Mouse (Mus musculus): ENCODE measurements around the gene Tmx2. TPM values are rescaled to one million over a fixed set of nuclear protein-coding genes. Genes with fewer than 3 reads are reported as not detected.

Gene Tmx2
- polyA plus RNA-seq, 1 experiment from 2014 or later = 226 TPM

DNA sequence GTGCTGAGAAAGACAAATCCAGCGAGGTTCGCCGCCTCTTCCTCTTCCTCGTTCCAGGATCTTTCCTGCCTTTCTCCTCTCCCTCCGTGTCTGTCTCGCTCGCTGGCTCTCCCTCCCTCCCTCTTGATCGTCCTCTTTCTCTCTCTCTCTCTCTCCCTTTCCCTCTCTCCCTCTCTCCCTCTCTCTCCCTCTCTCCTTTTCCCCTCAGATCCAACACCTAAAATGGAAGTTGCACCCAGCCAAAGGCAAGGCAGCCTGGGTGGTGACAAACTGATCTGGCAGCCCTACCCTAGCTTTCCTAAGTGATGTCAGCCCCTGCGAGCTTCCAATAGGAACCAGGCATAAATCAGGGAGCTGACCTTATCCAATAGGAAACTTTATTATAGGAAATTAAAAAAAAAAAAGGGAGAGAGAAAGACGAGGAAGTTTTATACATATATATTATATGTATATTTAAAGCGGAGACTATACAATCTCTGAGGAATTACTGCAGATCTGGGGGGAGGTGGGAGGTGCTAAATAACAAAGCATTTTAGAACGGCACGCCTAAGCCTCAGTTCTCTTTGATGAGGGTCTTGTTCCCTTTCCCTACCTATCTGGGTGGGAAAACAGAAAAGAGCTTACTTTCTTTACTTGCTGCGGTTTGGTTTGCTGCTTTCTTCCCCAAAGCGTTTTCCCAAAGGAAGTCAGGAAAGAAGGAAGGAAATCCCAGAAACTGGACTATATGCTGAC is 28.3 kb downstream of the Tmx2 start, which contains the start of gene Ctnnd1:
Gene Ctnnd1 (minus strand): TSS at position 302 of the 732 bp plus-strand sequence.
- peak; percentile 97 for ATAC-seq
- WGBS = under 1% methylated on average over 15 of the region's 15 CpGs
- Histone ChIP-seq H3K4me1 (replicated peaks) (peaks cover 36% of the 10 kb centered on the region), H3K9ac (replicated peaks) (peak within 1 kb of the TSS; percentile 73), H3K27me3 (no peaks in the 10 kb centered on the region), H3K9me3 (no peaks in the 10 kb centered on the region), H3K27ac (peak within 1 kb of the TSS; percentile 86), H3K4me2 (replicated peaks) (peak within 1 kb of the TSS; percentile 83), H3K36me3 (no peaks in the 10 kb centered on the region), H3K4me3 (replicated peaks) (peak within 1 kb of the TSS; percentile 57)

- ATAC-seq = no peak
- under 1% methylated on average over 10 of the region's 10 CpGs for WGBS
- H3K9me3 ChIP-seq = no peaks in the 10 kb centered on the region
- peaks cover 36% of the 10 kb centered on the region for H3K4me1 ChIP-seq (replicated peaks)
- 0 out of 2 replicates have a peak overlapping the region, but pooled peaks have one; percentile 51 for H3K27ac ChIP-seq
- H3K4me2 ChIP-seq (replicated peaks) = peak overlapping the region; percentile 83
- peak overlapping the region; percentile 73 for H3K9ac ChIP-seq (replicated peaks)
- H3K36me3 ChIP-seq = no peaks in the 10 kb centered on the region
- peak overlapping the region; percentile 57 for H3K4me3 ChIP-seq (replicated peaks)
- H3K27me3 ChIP-seq = no peaks in the 10 kb centered on the region
Measured at GRCm38 (mm10) chr2:84649674-84650073, 29.3 kb downstream of the Tmx2 start.

DNA sequence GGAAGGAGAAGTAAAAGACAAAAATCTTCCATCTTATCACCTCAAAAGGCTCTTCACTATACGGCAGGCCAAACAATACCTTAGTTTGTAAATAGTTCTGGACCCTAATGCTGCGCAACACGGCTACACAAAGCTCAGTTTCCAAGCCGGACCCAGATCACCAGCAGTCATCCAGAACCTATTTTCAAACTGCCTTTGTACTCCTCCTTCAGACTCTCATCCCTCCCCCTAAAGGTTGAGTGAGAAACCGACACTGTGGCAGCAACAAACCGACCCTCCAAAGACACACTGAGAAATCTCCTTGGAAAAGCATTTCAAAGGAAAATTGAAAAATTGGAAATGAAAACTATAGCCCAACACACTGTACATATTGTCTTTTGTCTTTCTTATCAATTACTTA is 30.6 kb downstream of the Tmx2 start:
- no peaks in the 10 kb centered on the region for H3K36me3 ChIP-seq
- peak overlapping the region; percentile 57 for H3K4me3 ChIP-seq (replicated peaks)
- H3K27ac ChIP-seq = peak overlapping the region; percentile 53; the same call in 1 of the 2 replicates
- H3K4me2 ChIP-seq (replicated peaks) = peak overlapping the region; percentile 83
- 29% methylated on average over 6 of the region's 6 CpGs for WGBS
- ATAC-seq = peak; percentile 21; the same call in 1 of the 2 replicates
- H3K27me3 ChIP-seq = no peaks in the 10 kb centered on the region
- no peaks in the 10 kb centered on the region for H3K9me3 ChIP-seq
- peaks cover 36% of the 10 kb centered on the region for H3K4me1 ChIP-seq (replicated peaks)
- H3K9ac ChIP-seq (replicated peaks) = peak overlapping the region; percentile 72

- no peak for ATAC-seq
- 0 out of 2 replicates have a peak overlapping the region, but pooled peaks have one; percentile 30 for H3K27ac ChIP-seq
- peaks cover 36% of the 10 kb centered on the region for H3K4me1 ChIP-seq (replicated peaks)
- H3K27me3 ChIP-seq = no peaks in the 10 kb centered on the region
- 95% methylated on average over 6 of the region's 6 CpGs for WGBS
- peak overlapping the region; percentile 83 for H3K4me2 ChIP-seq (replicated peaks)
- 0 out of 2 replicates have a peak, but pooled peaks cover 2% of the 10 kb centered on the region for H3K36me3 ChIP-seq
- H3K4me3 ChIP-seq (replicated peaks) = peak overlapping the region; percentile 57
- no peak overlapping the region for H3K9ac ChIP-seq (replicated peaks)
- H3K9me3 ChIP-seq = no peaks in the 10 kb centered on the region
Measured at GRCm38 (mm10) chr2:84647051-84647568, 31.8 kb downstream of the Tmx2 start.

DNA sequence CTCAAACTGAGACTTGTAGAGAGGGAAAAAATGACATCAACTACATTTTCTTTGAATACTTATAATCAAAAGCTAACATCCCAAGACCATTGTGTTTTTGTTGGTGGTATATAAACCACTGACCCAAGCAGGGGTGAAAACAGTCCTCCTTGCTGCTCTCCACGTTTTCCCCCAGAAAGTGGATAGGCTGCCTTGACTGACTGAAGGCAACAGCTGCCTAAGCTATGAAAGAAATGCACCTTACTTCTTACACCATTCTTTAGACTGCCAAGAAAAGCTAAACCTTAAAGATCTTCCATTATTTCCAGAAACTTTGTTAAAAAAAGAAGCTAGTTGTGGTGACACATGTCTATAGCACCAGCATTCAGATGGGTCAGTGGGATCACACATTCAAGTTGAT is 32.8 kb downstream of the Tmx2 start:
- no peak overlapping the region for H3K4me2 ChIP-seq (replicated peaks)
- WGBS = 90% methylated on average over 1 of the region's 1 CpGs
- no peak overlapping the region for H3K27ac ChIP-seq
- 0 out of 2 replicates have a peak, but pooled peaks cover 4% of the 10 kb centered on the region for H3K36me3 ChIP-seq
- H3K27me3 ChIP-seq = no peaks in the 10 kb centered on the region
- no peak overlapping the region for H3K9ac ChIP-seq (replicated peaks)
- H3K9me3 ChIP-seq = no peaks in the 10 kb centered on the region
- ATAC-seq = no peak
- H3K4me3 ChIP-seq (replicated peaks) = no peak overlapping the region
- peaks cover 32% of the 10 kb centered on the region for H3K4me1 ChIP-seq (replicated peaks)

DNA sequence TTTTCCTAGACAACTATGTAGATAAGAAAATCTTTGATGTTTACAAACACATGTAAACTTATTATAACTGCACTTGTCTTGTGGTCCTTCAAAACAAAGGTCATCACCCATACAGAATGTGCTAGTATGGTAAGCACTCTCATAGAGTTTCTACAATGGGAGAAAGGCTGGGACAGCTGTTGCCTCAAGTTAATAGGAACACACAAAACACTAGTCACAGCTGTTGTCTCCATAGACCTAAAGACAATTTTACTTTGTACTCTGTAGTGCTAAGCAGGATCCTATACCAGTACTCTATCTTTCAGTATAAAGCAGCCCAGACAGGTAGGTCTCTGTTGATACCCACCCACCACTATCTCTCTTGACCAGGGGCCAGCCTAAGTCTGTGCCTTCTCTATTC is 38.1 kb downstream of the Tmx2 start:
- H3K4me1 ChIP-seq (replicated peaks) = peaks cover 39% of the 10 kb centered on the region
- no peak for ATAC-seq
- no peaks in the 10 kb centered on the region for H3K9me3 ChIP-seq
- no peak overlapping the region for H3K4me2 ChIP-seq (replicated peaks)
- no peak overlapping the region for H3K27ac ChIP-seq
- no peak overlapping the region for H3K4me3 ChIP-seq (replicated peaks)
- H3K9ac ChIP-seq (replicated peaks) = no peak overlapping the region
- H3K27me3 ChIP-seq = no peaks in the 10 kb centered on the region
- H3K36me3 ChIP-seq = 0 out of 2 replicates have a peak, but pooled peaks cover 4% of the 10 kb centered on the region

DNA sequence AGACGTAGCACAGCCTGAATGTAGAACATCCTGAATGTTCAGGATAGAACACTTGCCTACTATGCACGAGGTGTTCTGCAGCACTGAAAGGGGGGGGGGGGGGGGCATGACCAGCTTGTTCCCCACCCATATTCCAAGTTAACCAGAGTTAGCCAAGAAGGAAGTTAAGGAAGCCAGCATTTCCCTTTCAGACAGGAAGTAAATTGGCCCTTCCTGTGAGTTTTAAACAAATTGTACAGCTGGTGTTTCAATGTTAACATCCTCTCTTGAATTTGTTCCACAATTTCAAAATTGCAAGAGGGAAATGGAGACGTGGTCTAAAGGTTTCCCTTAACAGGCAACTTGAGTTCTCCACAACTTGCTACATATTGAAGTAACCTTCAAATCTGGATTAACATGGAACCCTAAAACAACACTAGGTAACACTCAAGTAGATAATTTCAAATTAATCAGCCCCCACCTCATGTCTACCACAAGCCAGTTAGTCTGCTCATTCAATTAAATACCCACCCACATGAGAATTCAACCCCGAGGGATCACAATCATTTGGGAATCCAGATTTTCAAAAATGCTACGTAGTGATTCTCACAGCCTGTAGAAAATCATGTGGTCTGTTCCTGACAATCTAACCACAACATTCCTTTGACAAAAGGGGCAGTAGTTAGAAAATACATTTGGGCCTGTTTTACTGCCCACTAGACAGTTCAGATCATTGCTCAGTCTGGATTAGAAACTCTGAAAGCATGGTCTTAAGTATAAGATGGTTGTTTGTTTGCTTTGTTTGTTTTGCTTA is 40.3 kb downstream of the Tmx2 start:
- H3K27me3 ChIP-seq = no peaks in the 10 kb centered on the region
- 0 out of 2 replicates have a peak, but pooled peaks cover 4% of the 10 kb centered on the region for H3K36me3 ChIP-seq
- no peak overlapping the region for H3K4me2 ChIP-seq (replicated peaks)
- H3K27ac ChIP-seq = peak overlapping the region; percentile 51; the same call in 1 of the 2 replicates
- no peaks in the 10 kb centered on the region for H3K9me3 ChIP-seq
- no peak for ATAC-seq
- peaks cover 61% of the 10 kb centered on the region for H3K4me1 ChIP-seq (replicated peaks)
- H3K9ac ChIP-seq (replicated peaks) = 0 out of 2 replicates have a peak overlapping the region, but pooled peaks have one; percentile 10
- H3K4me3 ChIP-seq (replicated peaks) = no peak overlapping the region
- WGBS = 80% methylated on average over 5 of the region's 5 CpGs

GRCm38 (mm10) chr2:84637452-84638165 is 41.3 kb downstream of the Tmx2 start:
- Histone ChIP-seq H3K4me1 (replicated peaks) (peaks cover 70% of the 10 kb centered on the region), H3K36me3 (0 out of 2 replicates have a peak, but pooled peaks cover 4% of the 10 kb centered on the region), H3K27ac (peak overlapping the region; percentile 51; the same call in 1 of the 2 replicates), H3K4me2 (replicated peaks) (0 out of 2 replicates have a peak overlapping the region, but pooled peaks have one; percentile 19), H3K9me3 (no peaks in the 10 kb centered on the region), H3K9ac (replicated peaks) (no peak overlapping the region), H3K4me3 (replicated peaks) (no peak overlapping the region), H3K27me3 (no peaks in the 10 kb centered on the region)
- 35% methylated on average over 7 of the region's 7 CpGs for WGBS
- ATAC-seq = no peak

DNA sequence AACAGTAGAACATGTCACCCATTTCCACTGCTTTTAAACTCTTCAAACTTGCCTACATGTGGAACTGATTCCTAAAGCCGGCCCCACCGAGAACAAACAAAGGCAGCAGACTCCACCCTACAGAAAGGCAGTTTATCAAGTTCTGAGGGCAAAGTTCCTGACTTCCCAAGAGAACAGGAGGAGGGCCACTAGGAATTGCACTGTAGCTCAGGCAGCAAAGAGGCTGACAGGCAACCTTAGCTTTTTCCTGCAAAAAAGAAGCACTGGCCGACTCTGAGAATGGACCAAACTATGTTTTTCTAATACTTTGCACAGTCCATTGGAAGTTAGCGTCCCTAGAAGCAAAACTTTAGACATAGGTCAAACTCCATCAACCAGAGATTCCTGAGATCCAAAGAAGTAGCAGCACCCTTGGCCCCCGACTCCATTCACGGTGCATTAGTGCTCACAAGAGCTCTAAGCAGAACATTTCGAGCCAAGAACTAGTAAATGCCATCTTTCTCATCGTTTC is 42.7 kb downstream of the Tmx2 start:
- H3K4me3 ChIP-seq (replicated peaks) = no peak overlapping the region
- peaks cover 70% of the 10 kb centered on the region for H3K4me1 ChIP-seq (replicated peaks)
- no peaks in the 10 kb centered on the region for H3K27me3 ChIP-seq
- no peaks in the 10 kb centered on the region for H3K36me3 ChIP-seq
- ATAC-seq = no peak
- 25% methylated on average over 8 of the region's 8 CpGs for WGBS
- H3K9ac ChIP-seq (replicated peaks) = no peak overlapping the region
- peak overlapping the region; percentile 26; the same call in 1 of the 2 replicates for H3K4me2 ChIP-seq (replicated peaks)
- no peaks in the 10 kb centered on the region for H3K9me3 ChIP-seq
- H3K27ac ChIP-seq = peak overlapping the region; percentile 86

DNA sequence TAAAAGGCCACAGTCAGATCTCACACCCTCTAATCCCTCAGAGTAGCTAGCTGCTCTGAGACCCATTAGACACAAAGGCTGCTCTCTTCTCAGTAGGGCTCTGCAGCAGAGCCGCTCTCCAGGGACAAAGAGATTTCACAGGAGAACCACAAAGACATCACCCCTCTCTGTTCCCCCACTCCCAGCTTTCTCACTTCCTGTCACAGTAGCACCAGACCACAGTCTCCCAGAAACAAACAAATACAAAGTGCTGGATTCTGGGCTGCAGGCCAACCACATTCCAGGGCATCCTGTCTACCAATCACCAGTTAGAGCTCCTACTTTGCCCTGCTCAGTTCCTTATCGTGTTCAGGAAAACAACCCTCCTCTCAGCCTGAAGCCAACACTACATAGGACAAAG is 43.3 kb downstream of the Tmx2 start:
- Histone ChIP-seq H3K9ac (replicated peaks) (no peak overlapping the region), H3K27ac (peak overlapping the region; percentile 86), H3K4me3 (replicated peaks) (no peak overlapping the region), H3K4me2 (replicated peaks) (peak overlapping the region; percentile 26; the same call in 1 of the 2 replicates), H3K4me1 (replicated peaks) (peaks cover 67% of the 10 kb centered on the region), H3K36me3 (no peaks in the 10 kb centered on the region), H3K27me3 (no peaks in the 10 kb centered on the region), H3K9me3 (no peaks in the 10 kb centered on the region)
- WGBS = 3% methylated on average over 2 of the region's 2 CpGs
- ATAC-seq = peak; percentile 94

DNA sequence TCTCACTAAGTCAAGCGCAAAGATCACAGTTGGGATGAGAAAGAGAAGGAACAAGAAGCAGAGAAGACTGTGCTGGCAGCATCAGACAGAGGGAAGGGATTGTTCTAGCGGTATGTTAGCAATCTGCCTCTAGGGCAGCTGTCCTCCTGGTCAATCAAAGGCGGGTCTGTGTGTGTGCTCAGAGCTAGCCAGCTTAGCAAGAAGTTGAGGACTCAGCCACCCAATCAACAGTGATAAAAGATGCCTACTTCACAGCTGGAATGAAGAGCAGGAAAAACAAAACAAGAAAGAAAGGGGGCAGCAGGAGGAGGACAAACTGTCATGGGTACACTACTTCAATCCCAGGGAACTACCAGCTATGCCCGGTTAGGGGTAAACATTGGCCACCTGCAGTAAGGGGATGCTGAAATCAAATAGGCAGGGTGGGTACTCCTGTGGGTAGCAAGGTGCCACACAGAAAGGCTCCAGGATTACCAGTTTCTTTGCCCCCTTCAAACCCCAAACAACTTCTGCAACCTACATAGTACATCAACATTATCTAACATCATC is 43.9 kb downstream of the Tmx2 start:
- ATAC-seq = peak; percentile 48
- H3K9me3 ChIP-seq = no peaks in the 10 kb centered on the region
- H3K4me3 ChIP-seq (replicated peaks) = no peak overlapping the region
- WGBS = 25% methylated on average over 4 of the region's 4 CpGs
- H3K27me3 ChIP-seq = no peaks in the 10 kb centered on the region
- peak overlapping the region; percentile 86 for H3K27ac ChIP-seq
- no peaks in the 10 kb centered on the region for H3K36me3 ChIP-seq
- peak overlapping the region; percentile 26 for H3K4me2 ChIP-seq (replicated peaks)
- 0 out of 2 replicates have a peak overlapping the region, but pooled peaks have one; percentile 28 for H3K9ac ChIP-seq (replicated peaks)
- H3K4me1 ChIP-seq (replicated peaks) = peaks cover 65% of the 10 kb centered on the region

Measured in midbrain, embryonic 13.5 days (tissue).